Mouse (Mus musculus): ENCODE data around the gene Elp1. TPM values are rescaled to one million over a fixed set of nuclear protein-coding genes. Genes with fewer than 3 reads are reported as not detected.

Gene Elp1
- polyA plus RNA-seq, 1 experiment from 2014 or later, result 94.5 TPM

- H3K27ac ChIP-seq, result no peak overlapping the region
- H3K4me1 ChIP-seq, result no peaks in the 10 kb centered on the region
- H3K9me3 ChIP-seq, result no peaks in the 10 kb centered on the region
- DNase-seq (ENCODE audit: extremely low spot score, low spot score), result no peak
- H3K4me3 ChIP-seq, result no peak overlapping the region
- WGBS, result 93% methylated on average over 10 of the region's 10 CpGs
- no peaks in the 10 kb centered on the region for H3K27me3 ChIP-seq (ENCODE audit: poor library complexity, severe bottlenecking)
- peaks cover 93% of the 10 kb centered on the region for H3K36me3 ChIP-seq (replicated peaks)
Observed at GRCm38 (mm10) chr4:56756966-56757600, 45.0 kb downstream of the Elp1 start.

- Histone ChIP-seq H3K27ac (no peak overlapping the region), H3K4me1 (no peaks in the 10 kb centered on the region), H3K4me3 (no peak overlapping the region), H3K27me3 (ENCODE audit: poor library complexity, severe bottlenecking) (no peaks in the 10 kb centered on the region), H3K36me3 (replicated peaks) (peaks cover 93% of the 10 kb centered on the region), H3K9me3 (no peaks in the 10 kb centered on the region)
- no peak for DNase-seq (ENCODE audit: extremely low spot score, low spot score)
- WGBS, result 93% methylated on average over 5 of the region's 5 CpGs
Observed at GRCm38 (mm10) chr4:56756021-56756420, 46.1 kb downstream of the Elp1 start.

GRCm38 (mm10) chr4:56747456-56747855 is 54.7 kb downstream of the Elp1 start:
- Histone ChIP-seq H3K9me3 (no peaks in the 10 kb centered on the region), H3K4me1 (no peaks in the 10 kb centered on the region), H3K36me3 (replicated peaks) (peaks cover 90% of the 10 kb centered on the region), H3K27ac (no peak overlapping the region), H3K4me3 (no peak overlapping the region), H3K27me3 (ENCODE audit: poor library complexity, severe bottlenecking) (no peaks in the 10 kb centered on the region)
- 98% methylated on average over 9 of the region's 9 CpGs for WGBS
- DNase-seq (ENCODE audit: extremely low spot score, low spot score), result no peak

GRCm38 (mm10) chr4:56746345-56746744 is 55.8 kb downstream of the Elp1 start:
- Histone ChIP-seq H3K27me3 (ENCODE audit: poor library complexity, severe bottlenecking) (no peaks in the 10 kb centered on the region), H3K4me3 (no peak overlapping the region), H3K27ac (no peak overlapping the region), H3K9me3 (no peaks in the 10 kb centered on the region), H3K36me3 (replicated peaks) (peaks cover 80% of the 10 kb centered on the region), H3K4me1 (no peaks in the 10 kb centered on the region)
- WGBS, result 97% methylated on average over 2 of the region's 2 CpGs
- no peak for DNase-seq (ENCODE audit: extremely low spot score, low spot score)

GRCm38 (mm10) chr4:56743363-56744195 is 58.6 kb downstream of the Elp1 start, which contains the start of gene Actl7a:
TSS of gene Actl7a (plus strand) at chr4:56743413.
- no peak within 1 kb of the TSS for H3K4me3 ChIP-seq
- 94% methylated on average over 21 of the region's 21 CpGs for WGBS

GRCm38 (mm10) chr4:56742698-56743097 is 59.4 kb downstream of the Elp1 start:
- WGBS, result 90% methylated on average over 4 of the region's 4 CpGs
- H3K27me3 ChIP-seq (ENCODE audit: poor library complexity, severe bottlenecking), result no peaks in the 10 kb centered on the region
- H3K9me3 ChIP-seq, result no peaks in the 10 kb centered on the region; the same call in 1 of the 2 replicates
- H3K36me3 ChIP-seq (replicated peaks), result peaks cover 44% of the 10 kb centered on the region
- no peaks in the 10 kb centered on the region for H3K4me1 ChIP-seq
- no peak for DNase-seq (ENCODE audit: extremely low spot score, low spot score)
- no peak overlapping the region for H3K4me3 ChIP-seq
- H3K27ac ChIP-seq, result no peak overlapping the region

More at GRCm38 (mm10) chr4:56743363-56744195, 58.6 kb downstream of the Elp1 start, which contains the start of gene Actl7a:
- H3K4me1 ChIP-seq, result no peaks in the 10 kb centered on the region
- H3K9me3 ChIP-seq, result no peaks in the 10 kb centered on the region; the same call in 1 of the 2 replicates
- no peak within 1 kb of the TSS for H3K27ac ChIP-seq
- H3K36me3 ChIP-seq (replicated peaks), result peaks cover 52% of the 10 kb centered on the region
- DNase-seq (ENCODE audit: extremely low spot score, low spot score), result no peak
- H3K27me3 ChIP-seq (ENCODE audit: poor library complexity, severe bottlenecking), result no peaks in the 10 kb centered on the region

GRCm38 (mm10) chr4:56741041-56741493 is 61.1 kb downstream of the Elp1 start, which contains the start of gene Actl7b:
TSS of gene Actl7b (minus strand) at chr4:56741443.
- 91% methylated on average over 13 of the region's 13 CpGs for WGBS
- Histone ChIP-seq H3K9me3 (no peaks in the 10 kb centered on the region; the same call in 1 of the 2 replicates), H3K27ac (no peak within 1 kb of the TSS), H3K36me3 (replicated peaks) (peaks cover 27% of the 10 kb centered on the region), H3K27me3 (ENCODE audit: poor library complexity, severe bottlenecking) (no peaks in the 10 kb centered on the region), H3K4me3 (no peak within 1 kb of the TSS), H3K4me1 (no peaks in the 10 kb centered on the region)
- DNase-seq (ENCODE audit: extremely low spot score, low spot score), result no peak

- H3K4me1 ChIP-seq, result no peaks in the 10 kb centered on the region
- WGBS, result 96% methylated on average over 20 of the region's 20 CpGs
- H3K36me3 ChIP-seq (replicated peaks), result peaks cover 23% of the 10 kb centered on the region
- DNase-seq (ENCODE audit: extremely low spot score, low spot score), result no peak
- no peaks in the 10 kb centered on the region; the same call in 1 of the 2 replicates for H3K9me3 ChIP-seq
- no peaks in the 10 kb centered on the region for H3K27me3 ChIP-seq (ENCODE audit: poor library complexity, severe bottlenecking)
- no peak overlapping the region for H3K4me3 ChIP-seq
- no peak overlapping the region for H3K27ac ChIP-seq
Observed at GRCm38 (mm10) chr4:56740611-56741010, 61.5 kb downstream of the Elp1 start.

GRCm38 (mm10) chr4:56740020-56740485 is 62.1 kb downstream of the Elp1 start, which contains the start of gene Gm26657:
TSS of gene Gm26657 (plus strand) at chr4:56740070.
- DNase-seq (ENCODE audit: extremely low spot score, low spot score), result no peak
- no peak within 1 kb of the TSS for H3K4me3 ChIP-seq
- H3K4me1 ChIP-seq, result no peaks in the 10 kb centered on the region
- 91% methylated on average over 18 of the region's 18 CpGs for WGBS
- H3K27me3 ChIP-seq (ENCODE audit: poor library complexity, severe bottlenecking), result no peaks in the 10 kb centered on the region
- peaks cover 17% of the 10 kb centered on the region for H3K36me3 ChIP-seq (replicated peaks)
- H3K9me3 ChIP-seq, result no peaks in the 10 kb centered on the region; the same call in 1 of the 2 replicates
- H3K27ac ChIP-seq, result no peak within 1 kb of the TSS

- WGBS, result 59% methylated on average over 8 of the region's 8 CpGs
- no peaks in the 10 kb centered on the region for H3K27me3 ChIP-seq (ENCODE audit: poor library complexity, severe bottlenecking)
- H3K9me3 ChIP-seq, result 0 out of 2 replicates have a peak, but pooled peaks cover 4% of the 10 kb centered on the region
- H3K27ac ChIP-seq, result no peak overlapping the region
- H3K4me3 ChIP-seq, result no peak overlapping the region
- H3K36me3 ChIP-seq (replicated peaks), result no peaks in the 10 kb centered on the region
- DNase-seq (ENCODE audit: extremely low spot score, low spot score), result no peak
- H3K4me1 ChIP-seq, result no peaks in the 10 kb centered on the region
Observed at GRCm38 (mm10) chr4:56725839-56726238, 76.3 kb downstream of the Elp1 start.

- H3K27ac ChIP-seq, result no peak overlapping the region
- DNase-seq (ENCODE audit: extremely low spot score, low spot score), result no peak
- WGBS, result 95% methylated on average over 6 of the region's 6 CpGs
- no peaks in the 10 kb centered on the region for H3K4me1 ChIP-seq
- no peak overlapping the region for H3K4me3 ChIP-seq
- H3K27me3 ChIP-seq (ENCODE audit: poor library complexity, severe bottlenecking), result no peaks in the 10 kb centered on the region
- H3K9me3 ChIP-seq, result 0 out of 2 replicates have a peak, but pooled peaks cover 4% of the 10 kb centered on the region
- H3K36me3 ChIP-seq (replicated peaks), result no peaks in the 10 kb centered on the region
Observed at GRCm38 (mm10) chr4:56723237-56723636, 78.9 kb downstream of the Elp1 start.

- no peak for DNase-seq (ENCODE audit: extremely low spot score, low spot score)
- Histone ChIP-seq H3K27me3 (ENCODE audit: poor library complexity, severe bottlenecking) (no peaks in the 10 kb centered on the region), H3K27ac (no peak overlapping the region), H3K4me1 (no peaks in the 10 kb centered on the region), H3K4me3 (no peak overlapping the region), H3K36me3 (replicated peaks) (no peaks in the 10 kb centered on the region), H3K9me3 (0 out of 2 replicates have a peak, but pooled peaks cover under 1% of the 10 kb centered on the region)
- WGBS, result 79% methylated on average over 6 of the region's 6 CpGs
Observed at GRCm38 (mm10) chr4:56722346-56722745, 79.8 kb downstream of the Elp1 start.

All from forebrain, embryonic 10.5 days (tissue).